Mouse (Mus musculus) limb, embryonic 15.5 days (tissue): ENCODE measurements around the gene Gosr2. TPM values are rescaled to one million over a fixed set of nuclear protein-coding genes. Genes with fewer than 3 reads are reported as not detected.

ENCODE experiments used
- ATAC-seq: fragments of 200-750 bp; cut with Nextera tagmentation; 2 replicates; pipeline ENCODE4 v1.8.0; 2017; ENCODE audit warnings: low read depth, moderate TSS enrichment; ENCODE audit not compliant: insufficient number of reproducible peaks, low FRiP score, low TSS enrichment
- H3K27ac ChIP-seq: fragments of 300-500 bp; sonication (generic); 2 replicates; pipeline ENCODE4 v1.5.1; 2015; ENCODE audit warnings: moderate library complexity, mild to moderate bottlenecking, inconsistent platforms
- H3K27me3 ChIP-seq: fragments of 300-500 bp; sonication (generic); 2 replicates; pipeline ENCODE4 v1.6.1; 2015; ENCODE audit warnings: inconsistent platforms
- H3K36me3 ChIP-seq: fragments of 300-500 bp; sonication (generic); 2 replicates; pipeline ENCODE4 v1.6.1; 2015; ENCODE audit warnings: inconsistent platforms
- H3K4me1 ChIP-seq: fragments of 300-500 bp; sonication (generic); 2 replicates; pipeline ENCODE4 v1.6.1; 2015; ENCODE audit warnings: inconsistent platforms
- H3K4me2 ChIP-seq: fragments of 300-500 bp; sonication (generic); 2 replicates; pipeline ENCODE4 v1.6.1; 2015; ENCODE audit warnings: mild to moderate bottlenecking, inconsistent platforms
- H3K4me3 ChIP-seq: fragments of 300-500 bp; sonication (generic); 2 replicates; pipeline ENCODE4 v1.5.1; 2015; ENCODE audit warnings: mild to moderate bottlenecking, inconsistent platforms
- H3K9ac ChIP-seq: fragments of 300-500 bp; sonication (generic); 2 replicates; pipeline ENCODE4 v1.6.1; 2015; ENCODE audit warnings: inconsistent platforms
- H3K9me3 ChIP-seq: fragments of 300-500 bp; sonication (generic); 2 replicates; pipeline ENCODE4 v1.6.1; 2016; ENCODE audit warnings: inconsistent platforms
- WGBS: fragments of 180-500 bp; shearing (Covaris S2); methylation state at CpG from one replicate; pipeline ENCODE4 v1.1.7; 2015; 5-methylcytosine and 5-hydroxymethylcytosine counted together
- polyA plus RNA-seq: library from polyadenylated mRNA; unstranded; fragments of >200 nt; fragmentation: Nextera tagmentation; extraction: Ambion mirVana; gene quantifications from 2 replicates; pipeline ENCODE4 v1.2.1, GENCODE M21; 2015

Gosr2 gene
- 101 and 103 TPM in 2 replicates for polyA plus RNA-seq

- Histone ChIP-seq H3K4me3 (peak within 1 kb of the TSS; percentile 93), H3K4me2 (peak within 1 kb of the TSS; percentile 50), H3K27ac (peak within 1 kb of the TSS; percentile 99), H3K27me3 (no peaks in the 10 kb centered on the region), H3K4me1 (peaks cover 4% of the 10 kb centered on the region; the same call in 1 of the 2 replicates), H3K36me3 (0 out of 2 replicates have a peak, but pooled peaks cover under 1% of the 10 kb centered on the region), H3K9ac (peak within 1 kb of the TSS; percentile 83), H3K9me3 (no peaks in the 10 kb centered on the region)
- WGBS: under 1% methylated on average over 57 of the region's 57 CpGs
- peak; percentile 89 for ATAC-seq
Measured at GRCm38 (mm10) chr11:103697565-103698176, at the start of gene Gosr2. Gene Gosr2 (minus strand): TSS chr11:103697898.

- Histone ChIP-seq H3K27ac (no peak overlapping the region), H3K4me1 (peaks cover 3% of the 10 kb centered on the region; the same call in 1 of the 2 replicates), H3K36me3 (no peaks in the 10 kb centered on the region), H3K9me3 (no peaks in the 10 kb centered on the region), H3K27me3 (peaks cover 6% of the 10 kb centered on the region; the same call in 1 of the 2 replicates), H3K4me3 (no peak overlapping the region), H3K4me2 (no peak overlapping the region), H3K9ac (no peak overlapping the region)
- WGBS: 61% methylated on average over 19 of the region's 19 CpGs
- ATAC-seq: no peak
Measured at GRCm38 (mm10) chr11:103735046-103735781, 37.5 kb upstream of the Gosr2 start.

GRCm38 (mm10) chr11:103734411-103735045, 36.8 kb upstream of the Gosr2 start:
- H3K4me2 ChIP-seq: no peak overlapping the region
- WGBS: 62% methylated on average over 5 of the region's 5 CpGs
- peaks cover 3% of the 10 kb centered on the region; the same call in 1 of the 2 replicates for H3K4me1 ChIP-seq
- H3K27me3 ChIP-seq: peaks cover 7% of the 10 kb centered on the region; the same call in 1 of the 2 replicates
- no peak overlapping the region for H3K9ac ChIP-seq
- ATAC-seq: no peak
- H3K4me3 ChIP-seq: no peak overlapping the region
- no peak overlapping the region for H3K27ac ChIP-seq
- H3K36me3 ChIP-seq: no peaks in the 10 kb centered on the region
- no peaks in the 10 kb centered on the region for H3K9me3 ChIP-seq

GRCm38 (mm10) chr11:103733961-103734360, 36.3 kb upstream of the Gosr2 start:
- 79% methylated on average over 2 of the region's 2 CpGs for WGBS
- no peak for ATAC-seq
- Histone ChIP-seq H3K27me3 (peaks cover 7% of the 10 kb centered on the region; the same call in 1 of the 2 replicates), H3K4me1 (peaks cover 3% of the 10 kb centered on the region; the same call in 1 of the 2 replicates), H3K36me3 (no peaks in the 10 kb centered on the region), H3K27ac (no peak overlapping the region), H3K9ac (no peak overlapping the region), H3K4me2 (no peak overlapping the region), H3K9me3 (no peaks in the 10 kb centered on the region), H3K4me3 (no peak overlapping the region)

DNA sequence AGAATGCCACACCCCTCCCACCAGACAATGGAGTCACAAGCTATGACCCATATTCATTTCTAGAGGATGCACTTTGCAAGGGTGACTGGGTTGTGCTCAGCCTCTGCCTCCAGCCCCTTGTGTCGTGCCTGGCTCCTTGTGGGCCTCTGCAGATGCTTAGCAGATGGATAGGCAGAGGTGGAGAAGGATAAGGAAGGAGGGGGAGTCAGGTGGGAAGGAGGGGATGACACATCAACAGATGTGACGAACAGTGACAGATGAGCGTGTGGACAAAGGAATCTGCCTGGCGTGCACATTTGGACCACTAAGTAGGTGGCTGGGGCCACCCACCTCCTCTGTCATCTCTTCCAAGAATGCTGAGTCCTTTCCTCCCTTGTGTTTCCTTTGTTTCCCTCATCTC, 35.4 kb upstream of the Gosr2 start:
- WGBS: 53% methylated on average over 4 of the region's 4 CpGs
- Histone ChIP-seq H3K27me3 (peaks cover 7% of the 10 kb centered on the region; the same call in 1 of the 2 replicates), H3K9ac (no peak overlapping the region), H3K36me3 (no peaks in the 10 kb centered on the region), H3K4me1 (peaks cover 3% of the 10 kb centered on the region; the same call in 1 of the 2 replicates), H3K27ac (no peak overlapping the region), H3K9me3 (no peaks in the 10 kb centered on the region), H3K4me3 (no peak overlapping the region), H3K4me2 (no peak overlapping the region)
- no peak for ATAC-seq

- no peak overlapping the region for H3K4me3 ChIP-seq
- no peak overlapping the region for H3K27ac ChIP-seq
- no peaks in the 10 kb centered on the region for H3K36me3 ChIP-seq
- peaks cover 7% of the 10 kb centered on the region; the same call in 1 of the 2 replicates for H3K27me3 ChIP-seq
- H3K4me2 ChIP-seq: no peak overlapping the region
- H3K9me3 ChIP-seq: no peaks in the 10 kb centered on the region
- no peak for ATAC-seq
- WGBS: 83% methylated on average over 7 of the region's 7 CpGs
- H3K4me1 ChIP-seq: peaks cover 3% of the 10 kb centered on the region; the same call in 1 of the 2 replicates
- H3K9ac ChIP-seq: no peak overlapping the region
Measured at GRCm38 (mm10) chr11:103732306-103732705, 34.6 kb upstream of the Gosr2 start.

DNA sequence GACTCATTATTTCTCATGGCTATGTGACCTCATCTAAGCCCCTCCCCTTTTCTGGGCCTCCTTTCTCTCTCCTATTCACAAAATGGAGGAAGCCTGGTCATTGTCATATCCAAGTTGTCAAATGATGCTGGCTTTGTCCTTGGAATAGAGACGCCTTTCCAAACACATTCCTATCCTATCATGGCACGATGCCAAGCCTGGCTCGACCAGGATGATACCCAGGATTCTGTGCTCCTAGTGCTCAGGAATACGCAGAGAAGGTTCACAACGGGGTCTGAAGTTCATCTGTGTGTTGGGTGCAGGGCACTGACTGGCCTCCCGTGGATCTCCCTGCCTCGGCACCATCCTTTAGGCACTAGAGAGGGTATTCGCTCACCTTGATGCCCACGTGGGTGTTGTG, 33.9 kb upstream of the Gosr2 start:
- Histone ChIP-seq H3K27ac (no peak overlapping the region), H3K36me3 (no peaks in the 10 kb centered on the region)
- 78% methylated on average over 9 of the region's 9 CpGs for WGBS

DNA sequence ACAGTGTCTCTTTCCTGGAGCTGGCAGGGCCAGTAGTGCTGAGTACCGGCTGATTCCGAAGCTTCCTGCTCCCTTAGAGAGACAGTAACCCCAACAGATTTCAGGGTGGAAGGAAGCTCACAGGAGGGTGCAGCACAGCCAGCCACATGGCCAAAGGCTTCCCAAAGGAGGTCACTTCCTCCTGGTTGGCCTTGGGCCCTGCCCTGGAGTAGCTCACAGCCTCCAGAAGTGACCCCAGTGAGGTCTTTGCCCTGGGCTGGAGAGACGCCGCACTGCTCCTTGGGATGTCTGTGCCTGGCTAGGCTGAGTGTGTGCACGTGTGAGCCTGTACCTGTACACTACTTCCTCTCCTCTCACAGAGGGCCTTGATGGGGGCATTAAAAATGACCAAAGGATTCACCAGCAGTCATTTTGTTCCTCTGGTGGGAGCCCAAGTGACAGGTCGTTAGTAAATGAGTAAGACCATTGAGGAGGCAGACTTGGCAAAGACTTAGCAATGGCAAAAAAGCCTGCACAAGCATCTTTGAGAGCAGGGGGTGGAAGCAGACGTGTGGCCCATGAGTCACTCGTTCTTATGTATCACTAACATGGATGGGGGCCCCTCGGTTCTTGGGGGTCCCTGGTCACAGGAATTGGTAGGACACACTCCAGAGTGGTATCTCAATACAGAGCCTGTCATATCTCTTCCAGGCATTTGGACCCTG, 31.7 kb upstream of the Gosr2 start:
- Histone ChIP-seq H3K27ac (no peak overlapping the region), H3K4me3 (no peak overlapping the region), H3K4me2 (no peak overlapping the region), H3K27me3 (peaks cover 7% of the 10 kb centered on the region; the same call in 1 of the 2 replicates), H3K9ac (no peak overlapping the region), H3K4me1 (peaks cover 3% of the 10 kb centered on the region; the same call in 1 of the 2 replicates), H3K36me3 (no peaks in the 10 kb centered on the region), H3K9me3 (no peaks in the 10 kb centered on the region)
- 64% methylated on average over 9 of the region's 9 CpGs for WGBS
- no peak for ATAC-seq

More for the DNA sequence above, 33.9 kb upstream of the Gosr2 start:
- no peaks in the 10 kb centered on the region for H3K9me3 ChIP-seq
- peaks cover 7% of the 10 kb centered on the region; the same call in 1 of the 2 replicates for H3K27me3 ChIP-seq
- ATAC-seq: no peak
- no peak overlapping the region for H3K9ac ChIP-seq
- H3K4me2 ChIP-seq: no peak overlapping the region
- peaks cover 3% of the 10 kb centered on the region; the same call in 1 of the 2 replicates for H3K4me1 ChIP-seq
- H3K4me3 ChIP-seq: no peak overlapping the region

- H3K9me3 ChIP-seq: no peaks in the 10 kb centered on the region
- peaks cover 14% of the 10 kb centered on the region for H3K4me1 ChIP-seq
- no peaks in the 10 kb centered on the region for H3K36me3 ChIP-seq
- no peak overlapping the region for H3K4me3 ChIP-seq
- H3K27me3 ChIP-seq: no peaks in the 10 kb centered on the region
- no peak overlapping the region for H3K4me2 ChIP-seq
- no peak overlapping the region for H3K9ac ChIP-seq
- WGBS: 69% methylated on average over 11 of the region's 11 CpGs
- ATAC-seq: no peak
- H3K27ac ChIP-seq: no peak overlapping the region
Measured at GRCm38 (mm10) chr11:103724331-103724771, 26.7 kb upstream of the Gosr2 start.

DNA sequence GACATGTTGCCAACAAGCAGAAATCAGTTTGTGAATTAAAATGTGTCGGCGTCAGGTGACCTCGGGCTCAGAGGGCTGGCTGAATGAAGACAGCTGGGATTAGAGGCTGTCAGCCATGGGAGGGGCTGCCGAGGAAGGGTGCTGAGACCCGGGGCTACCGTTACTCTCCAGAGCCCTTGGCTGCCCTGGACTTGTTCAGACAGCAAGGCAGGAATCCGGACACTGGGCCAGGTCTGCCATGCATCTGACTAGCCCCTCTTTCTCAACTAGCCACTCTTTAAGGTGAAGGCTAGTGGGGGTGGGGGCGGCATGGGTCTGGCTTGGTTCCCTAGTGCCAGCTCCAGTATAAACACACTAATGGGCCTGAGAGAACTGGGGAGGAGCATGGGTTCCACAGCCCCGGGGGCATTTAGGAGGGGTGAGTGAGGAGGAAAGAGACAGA, 24.4 kb upstream of the Gosr2 start:
- no peaks in the 10 kb centered on the region for H3K36me3 ChIP-seq
- peak overlapping the region; percentile 40 for H3K4me2 ChIP-seq
- H3K27me3 ChIP-seq: no peaks in the 10 kb centered on the region
- no peaks in the 10 kb centered on the region for H3K9me3 ChIP-seq
- H3K4me1 ChIP-seq: peaks cover 14% of the 10 kb centered on the region
- H3K4me3 ChIP-seq: peak overlapping the region; percentile 8
- no peak; the same call in 1 of the 2 replicates for ATAC-seq
- H3K27ac ChIP-seq: 0 out of 2 replicates have a peak overlapping the region, but pooled peaks have one; percentile 7
- no peak overlapping the region for H3K9ac ChIP-seq
- WGBS: 11% methylated on average over 9 of the region's 9 CpGs

- no peak overlapping the region for H3K9ac ChIP-seq
- peak overlapping the region; percentile 8 for H3K4me3 ChIP-seq
- H3K9me3 ChIP-seq: no peaks in the 10 kb centered on the region
- no peak; the same call in 1 of the 2 replicates for ATAC-seq
- no peaks in the 10 kb centered on the region for H3K27me3 ChIP-seq
- 13% methylated on average over 15 of the region's 15 CpGs for WGBS
- peaks cover 14% of the 10 kb centered on the region for H3K4me1 ChIP-seq
- peak overlapping the region; percentile 40 for H3K4me2 ChIP-seq
- no peaks in the 10 kb centered on the region for H3K36me3 ChIP-seq
- H3K27ac ChIP-seq: no peak overlapping the region
Measured at GRCm38 (mm10) chr11:103721468-103722039, 23.9 kb upstream of the Gosr2 start.
